In the genomic region with DNA sequence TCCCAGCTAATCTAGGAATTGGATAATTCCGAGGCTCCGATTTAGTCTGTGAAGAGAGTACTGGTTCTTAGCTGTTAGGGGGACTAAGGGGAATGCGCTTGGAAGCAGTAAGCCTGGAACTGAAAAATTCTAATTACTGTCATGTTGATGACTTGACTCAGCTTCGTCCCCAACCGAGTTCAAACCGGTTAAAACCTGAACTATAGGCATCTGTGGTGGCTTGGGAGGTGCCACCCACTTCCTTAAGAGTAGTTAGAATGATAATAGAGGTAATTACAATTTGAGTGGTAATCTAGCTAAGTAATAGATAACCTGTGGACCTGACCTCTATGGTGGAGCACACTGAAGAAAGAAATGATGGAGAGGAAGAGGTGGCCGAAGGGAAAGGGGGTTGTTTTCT, we compare ENCODE assay signal across 8 mouse cellular contexts. TPM values are rescaled to one million over a fixed set of nuclear protein-coding genes. Genes with fewer than 3 reads are reported as not detected.
DNase-seq lines count a peak whose midpoint lies in the region; ATAC-seq lines count a peak whose summit lies in the region.

No protein-coding gene starts in this region.

- no peak overlapping the region for H3K9ac ChIP-seq in heart, embryonic 11.5 days (ENCODE audit: low read depth, low read length)
- peak overlapping the region; percentile 84; the same call in 1 of the 2 replicates for H3K9ac ChIP-seq in hindbrain, embryonic 12.5 days
- peak overlapping the region; percentile 86; the same call in 1 of the 2 replicates for H3K9ac ChIP-seq in midbrain, embryonic 13.5 days (replicated peaks)

- 27% methylated on average over 7 of the region's 7 CpGs for WGBS in heart, embryonic 11.5 days (ENCODE audit: insufficient replicate concordance)
- 14% methylated on average over 7 of the region's 7 CpGs for WGBS in hindbrain, embryonic 12.5 days
- 19% methylated on average over 7 of the region's 7 CpGs for WGBS in midbrain, embryonic 13.5 days

- no peaks in the 10 kb centered on the region for H3K36me3 ChIP-seq in heart, embryonic 11.5 days (ENCODE audit: control insufficient read depth, insufficient read depth, low read length)
- H3K36me3 ChIP-seq in hindbrain, embryonic 12.5 days, result peaks cover 2% of the 10 kb centered on the region; the same call in 1 of the 2 replicates
- H3K36me3 ChIP-seq in midbrain, embryonic 13.5 days, result 0 out of 2 replicates have a peak, but pooled peaks cover 3% of the 10 kb centered on the region

- no peak overlapping the region for H3K27ac ChIP-seq in heart, embryonic 11.5 days (ENCODE audit: low read depth, low read length)
- H3K27ac ChIP-seq in hindbrain, embryonic 12.5 days, result no peak overlapping the region
- no peak overlapping the region for H3K27ac ChIP-seq in midbrain, embryonic 13.5 days

- H3K9me3 ChIP-seq in heart, embryonic 11.5 days (replicated peaks; ENCODE audit: control insufficient read depth, low read length), result no peaks in the 10 kb centered on the region
- no peaks in the 10 kb centered on the region for H3K9me3 ChIP-seq in hindbrain, embryonic 12.5 days (replicated peaks)
- no peaks in the 10 kb centered on the region for H3K9me3 ChIP-seq in midbrain, embryonic 13.5 days

- no peak for DNase-seq in heart, adult 11 months
- DNase-seq in ovary, adult 18-20 months (ENCODE audit: low spot score), result no peak
- no peak for DNase-seq in layer of hippocampus, postnatal 36 days
- no peak for DNase-seq in right cerebral cortex, postnatal 25 days

- H3K4me1 ChIP-seq in heart, embryonic 11.5 days (ENCODE audit: control insufficient read depth, insufficient read depth, low read length), result 0 out of 2 replicates have a peak, but pooled peaks cover 4% of the 10 kb centered on the region
- peaks cover 16% of the 10 kb centered on the region for H3K4me1 ChIP-seq in hindbrain, embryonic 12.5 days
- peaks cover 23% of the 10 kb centered on the region for H3K4me1 ChIP-seq in midbrain, embryonic 13.5 days (replicated peaks)

- H3K27me3 ChIP-seq in heart, embryonic 11.5 days (ENCODE audit: control insufficient read depth, insufficient read depth, low read length), result no peaks in the 10 kb centered on the region
- no peaks in the 10 kb centered on the region for H3K27me3 ChIP-seq in hindbrain, embryonic 12.5 days
- no peaks in the 10 kb centered on the region for H3K27me3 ChIP-seq in midbrain, embryonic 13.5 days

- peak overlapping the region; percentile 69 for H3K4me3 ChIP-seq in heart, embryonic 11.5 days (ENCODE audit: low read depth, low read length)
- peak overlapping the region; percentile 82 for H3K4me3 ChIP-seq in hindbrain, embryonic 12.5 days
- peak overlapping the region; percentile 82 for H3K4me3 ChIP-seq in midbrain, embryonic 13.5 days (replicated peaks)

- peak overlapping the region; percentile 77 for H3K4me2 ChIP-seq in heart, embryonic 11.5 days
- H3K4me2 ChIP-seq in hindbrain, embryonic 12.5 days (replicated peaks), result peak overlapping the region; percentile 71
- peak overlapping the region; percentile 82 for H3K4me2 ChIP-seq in midbrain, embryonic 13.5 days (replicated peaks)

- no peak for ATAC-seq in heart, embryonic 11.5 days (replicated peaks; ENCODE audit: insufficient number of reproducible peaks, low FRiP score, low TSS enrichment)
- ATAC-seq in activated CD4-positive, CD25-positive, alpha-beta regulatory T cell, adult 4 months, result peak; percentile 11
- no peak for ATAC-seq in hindbrain, embryonic 12.5 days (ENCODE audit: low FRiP score)
- no peak for ATAC-seq in midbrain, embryonic 13.5 days

RNA-seq across cellular contexts. Expression of gene Slc25a40, which starts 1.5 kb away (rescaled TPM):
- polyA plus RNA-seq in heart, embryonic 11.5 days (2014; fragmentation: Nextera tagmentation; extraction: Ambion mirVana), result 15.1 and 15.2 TPM in 2 replicates
- 10 to 100 TPM; 20.6 to 24.7 TPM for polyA plus RNA-seq in activated CD4-positive, CD25-positive, alpha-beta regulatory T cell, adult 4 months (2017; shearing (Covaris generic))
- 9.7 and 10.3 TPM in 2 replicates for polyA plus RNA-seq in hindbrain, embryonic 12.5 days (2016; fragmentation: Nextera tagmentation; extraction: Ambion mirVana)
- polyA plus RNA-seq in midbrain, embryonic 13.5 days (2015; fragmentation: Nextera tagmentation; extraction: Ambion mirVana), result 7.8 and 8.5 TPM in 2 replicates
- 10 to 100 TPM; 13.0 to 15.0 TPM for total RNA-seq in layer of hippocampus, postnatal 36 days (2021)

RNA-seq across cellular contexts. Expression of gene Dbf4, which starts 1.6 kb away (rescaled TPM):
- 42.5 and 44.4 TPM in 2 replicates for polyA plus RNA-seq in heart, embryonic 11.5 days (2014; fragmentation: Nextera tagmentation; extraction: Ambion mirVana)
- polyA plus RNA-seq in activated CD4-positive, CD25-positive, alpha-beta regulatory T cell, adult 4 months (2017; shearing (Covaris generic)), result 10 to 100 TPM; 13.9 to 17.7 TPM
- polyA plus RNA-seq in hindbrain, embryonic 12.5 days (2016; fragmentation: Nextera tagmentation; extraction: Ambion mirVana), result 39.9 and 41.7 TPM in 2 replicates
- polyA plus RNA-seq in midbrain, embryonic 13.5 days (2015; fragmentation: Nextera tagmentation; extraction: Ambion mirVana), result 23.9 and 24.5 TPM in 2 replicates
- 1 to 10 TPM; 1.4 to 1.6 TPM for total RNA-seq in layer of hippocampus, postnatal 36 days (2021)

RNA-seq across cellular contexts. Expression of gene Adam22, which starts 56.2 kb away (rescaled TPM):
- 6.1 and 7.8 TPM in 2 replicates for polyA plus RNA-seq in heart, embryonic 11.5 days (2014; fragmentation: Nextera tagmentation; extraction: Ambion mirVana)
- polyA plus RNA-seq in activated CD4-positive, CD25-positive, alpha-beta regulatory T cell, adult 4 months (2017; shearing (Covaris generic)), result under 1 TPM; 0.48 to 0.90 TPM
- 26.6 and 29.3 TPM in 2 replicates for polyA plus RNA-seq in hindbrain, embryonic 12.5 days (2016; fragmentation: Nextera tagmentation; extraction: Ambion mirVana)
- 28.5 and 29.2 TPM in 2 replicates for polyA plus RNA-seq in midbrain, embryonic 13.5 days (2015; fragmentation: Nextera tagmentation; extraction: Ambion mirVana)
- 100 to 1,000 TPM; 153 to 161 TPM for total RNA-seq in layer of hippocampus, postnatal 36 days (2021)
